Mouse (Mus musculus) v-Abl transformed pro-B cells (cell line): ENCODE data around the gene Cebpe.

ENCODE experiments used
- in situ Hi-C, 2 experiments: fragments of 400-800 bp; cut with MboI; formaldehyde crosslinking; loops; one replicate each; pipeline ENCODE4 v1.15.1; 2025; ENCODE audit not compliant: unreplicated experiment in 2 of 2

Gene Cebpe

DNA sequence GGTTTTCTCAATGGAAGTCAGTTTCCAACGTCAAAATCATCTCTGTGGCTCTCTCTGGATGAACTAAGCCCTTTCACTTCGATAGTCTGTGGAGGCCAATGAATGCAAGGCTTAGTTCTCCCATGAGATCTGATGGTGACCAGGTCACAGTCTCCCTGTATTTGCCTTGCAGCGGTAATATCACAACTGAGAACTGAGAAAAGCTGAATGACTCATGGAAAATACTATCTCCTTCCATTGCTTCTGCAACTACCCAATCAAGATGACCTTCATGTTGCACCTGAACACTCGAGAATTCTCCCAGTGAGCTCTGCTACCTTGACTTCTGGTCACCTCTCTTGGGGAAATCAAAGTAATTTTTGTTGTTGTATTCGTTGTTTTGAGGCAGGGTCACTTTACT, 15.6 kb upstream of the Cebpe start:
- in situ Hi-C loops, result no loop called here

DNA sequence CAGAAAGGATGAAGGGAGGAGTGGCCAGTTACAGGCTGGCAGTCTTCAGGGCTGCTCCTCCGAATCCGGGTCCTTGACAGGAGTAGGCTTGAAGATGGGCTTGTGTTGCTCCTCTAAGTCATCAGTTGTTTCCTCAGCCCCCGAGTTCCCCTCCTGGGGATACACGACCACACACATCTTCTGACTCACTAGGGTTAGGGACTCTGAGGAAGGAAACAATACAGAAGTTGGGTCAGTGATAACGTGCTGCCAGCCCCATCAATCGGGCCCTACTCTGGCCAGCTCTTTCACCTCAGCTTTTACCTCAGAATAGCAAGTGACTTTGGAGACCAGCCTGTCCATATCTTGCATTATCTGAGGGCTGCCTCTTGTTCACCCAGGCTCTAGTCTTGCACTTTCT, 12.1 kb upstream of the Cebpe start:
- in situ Hi-C loops, result loop anchor here in 1 of 2 experiments (25.0 kb wide), 1 partner anchor 662 kb away; no protein-coding TSS in a partner anchor

DNA sequence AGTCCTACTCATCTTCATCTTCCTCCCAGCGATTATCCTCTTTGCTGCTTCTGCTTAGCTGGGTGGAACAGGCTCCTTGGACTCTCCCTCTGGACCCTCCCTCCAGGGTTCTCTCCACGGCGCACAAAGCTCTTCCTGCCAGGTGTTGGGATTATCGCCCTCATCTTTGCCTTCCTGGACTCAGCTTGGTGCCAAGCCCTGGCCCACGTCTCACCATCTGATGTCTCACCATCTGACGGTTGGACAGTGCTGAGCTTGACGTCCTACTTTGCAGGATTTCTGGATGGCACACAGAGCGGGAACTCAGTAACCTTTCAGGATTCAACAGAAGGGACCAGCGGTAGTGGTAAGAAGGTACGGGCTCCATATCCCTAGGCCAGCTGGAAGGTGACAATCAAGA, 9.7 kb upstream of the Cebpe start:
- in situ Hi-C loops, result loop anchor here in 1 of 2 experiments (25.0 kb wide), 1 partner anchor 659 kb away; no protein-coding TSS in a partner anchor

DNA sequence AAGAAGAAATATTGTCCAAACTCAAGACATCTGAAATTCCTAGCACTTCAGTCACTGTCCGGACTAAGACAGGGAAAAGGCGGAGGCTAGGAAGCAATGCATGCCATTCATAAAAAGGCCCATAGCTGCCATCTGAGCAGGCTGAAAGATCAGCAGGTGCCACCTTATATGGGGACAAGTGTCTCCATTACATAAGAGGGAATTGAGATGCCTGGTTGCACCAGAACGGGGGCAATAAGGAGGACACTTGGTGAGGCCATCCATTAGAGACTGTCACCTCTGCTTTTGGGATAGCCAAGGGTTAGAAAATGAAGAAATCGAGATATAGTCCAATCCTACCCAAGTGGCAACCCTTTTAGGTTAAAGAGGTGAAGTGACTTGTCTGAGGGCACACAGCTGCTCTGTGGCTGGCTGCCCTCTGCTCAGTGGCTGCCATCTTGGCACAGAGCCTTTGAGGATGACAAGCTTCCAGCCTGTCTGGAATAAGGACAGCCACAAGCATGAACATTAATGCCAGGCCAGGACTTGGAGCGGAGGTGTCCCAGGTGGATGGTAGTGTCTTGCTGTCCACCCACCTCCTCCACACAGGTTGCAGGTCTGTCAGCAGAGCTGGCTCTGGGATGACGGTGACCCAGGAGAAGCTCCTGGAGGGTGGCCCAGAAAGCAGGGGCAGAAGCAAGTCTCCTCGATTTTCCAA, 8.8 kb upstream of the Cebpe start:
- in situ Hi-C loops, result loop anchor here in 1 of 2 experiments (25.0 kb wide), 1 partner anchor 659 kb away; no protein-coding TSS in a partner anchor

DNA sequence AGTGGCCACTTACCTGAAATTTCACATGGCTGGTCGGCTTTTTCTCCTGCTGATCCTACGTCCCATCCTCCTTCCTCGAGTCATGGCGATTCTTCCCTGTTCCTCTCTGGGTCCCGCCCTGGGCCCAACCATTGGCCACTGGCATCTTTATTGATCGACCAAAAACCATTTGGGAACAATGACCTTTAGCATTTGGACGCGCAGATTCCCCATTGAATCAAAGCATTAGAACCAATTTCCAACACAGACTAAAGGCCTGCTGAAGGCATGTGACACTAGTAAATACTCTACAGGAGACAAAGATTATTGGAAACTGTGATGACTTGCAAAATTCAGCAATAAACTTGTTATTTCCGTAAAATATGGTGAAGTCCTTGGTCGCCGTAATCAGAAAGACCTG, 8.1 kb upstream of the Cebpe start:
- in situ Hi-C loops, result loop anchor here in 1 of 2 experiments (25.0 kb wide), 1 partner anchor 658 kb away; no protein-coding TSS in a partner anchor

DNA sequence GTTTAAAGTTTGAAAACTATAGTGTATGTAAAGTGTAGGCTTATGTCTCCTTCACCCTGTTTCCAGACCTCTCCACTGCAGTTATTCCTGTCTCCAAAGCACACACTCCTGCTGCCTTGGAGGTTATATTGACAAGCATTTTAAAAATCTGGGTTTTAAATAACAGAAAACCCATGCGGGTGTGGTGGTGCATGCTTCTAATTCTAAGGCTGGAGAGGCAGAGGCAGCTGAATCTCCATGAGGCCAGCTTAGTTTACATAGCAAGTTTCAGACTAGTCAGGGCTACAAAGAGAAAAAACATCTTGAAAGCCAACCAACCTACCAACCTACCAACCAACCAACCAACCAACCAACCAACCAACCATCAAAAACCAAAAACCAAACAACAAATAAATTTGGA, 3.4 kb upstream of the Cebpe start:
- in situ Hi-C loops, result loop anchor here (5.0 to 25.0 kb wide), 6 partner anchors 67 to 653 kb away; partner anchors contain the start of genes Ngdn (in 1 of the 2), Slc7a8 (in 1 of the 2), Thtpa (in 1 of the 2) and Zfhx2 (in 1 of the 2)

DNA sequence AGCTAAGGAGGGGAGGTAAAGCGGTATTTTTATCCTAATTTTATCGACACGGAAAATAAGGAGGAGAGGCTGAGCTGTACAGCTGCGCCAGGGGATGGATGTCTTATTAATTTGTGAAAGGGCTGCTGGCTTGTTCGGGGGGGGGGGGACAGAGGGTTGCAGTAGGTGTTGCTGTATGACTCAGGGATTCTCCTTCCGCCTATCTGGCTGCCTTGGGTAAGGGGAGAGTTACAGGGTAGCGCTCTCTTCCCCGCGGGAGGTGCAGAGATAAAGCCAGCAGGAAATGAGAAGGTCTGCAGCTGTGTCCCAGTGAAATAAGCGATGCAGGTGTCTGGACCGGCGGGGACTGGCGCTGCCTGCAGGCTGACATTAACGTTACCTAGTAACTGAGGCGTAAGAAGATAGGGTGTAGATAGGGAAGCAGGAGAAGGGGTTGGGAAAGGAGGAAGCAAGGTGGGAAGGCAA, 2.7 kb upstream of the Cebpe start:
- in situ Hi-C loops, result loop anchor here (5.0 to 25.0 kb wide), 6 partner anchors 68 to 652 kb away; partner anchors contain the start of genes Ngdn (in 1 of the 2), Slc7a8 (in 1 of the 2), Thtpa (in 1 of the 2) and Zfhx2 (in 1 of the 2)

DNA sequence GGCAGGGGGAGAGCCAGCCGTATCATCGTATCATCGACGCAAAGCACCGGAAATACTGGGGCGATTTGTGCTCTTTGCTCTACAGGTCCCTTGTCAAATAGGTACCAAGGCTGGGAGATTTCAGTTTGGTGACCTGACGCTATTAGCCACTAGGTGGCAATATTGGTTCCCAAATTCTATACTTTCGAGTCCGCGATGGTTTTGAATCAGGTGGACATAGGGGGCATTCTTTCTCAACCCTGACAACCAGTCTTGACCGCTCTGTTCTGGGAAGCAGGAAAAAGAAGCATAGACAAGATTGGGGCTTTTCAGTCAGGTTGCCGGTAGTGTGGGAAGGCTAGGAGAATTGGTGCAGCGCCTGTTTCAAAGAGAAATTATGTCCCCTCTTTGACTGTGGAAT, 2.1 kb upstream of the Cebpe start:
- in situ Hi-C loops, result loop anchor here (10.0 to 25.0 kb wide), 4 partner anchors 141 to 652 kb away; partner anchors contain the start of genes Ngdn (in 1 of the 2), Thtpa (in 1 of the 2) and Zfhx2 (in 1 of the 2)

DNA sequence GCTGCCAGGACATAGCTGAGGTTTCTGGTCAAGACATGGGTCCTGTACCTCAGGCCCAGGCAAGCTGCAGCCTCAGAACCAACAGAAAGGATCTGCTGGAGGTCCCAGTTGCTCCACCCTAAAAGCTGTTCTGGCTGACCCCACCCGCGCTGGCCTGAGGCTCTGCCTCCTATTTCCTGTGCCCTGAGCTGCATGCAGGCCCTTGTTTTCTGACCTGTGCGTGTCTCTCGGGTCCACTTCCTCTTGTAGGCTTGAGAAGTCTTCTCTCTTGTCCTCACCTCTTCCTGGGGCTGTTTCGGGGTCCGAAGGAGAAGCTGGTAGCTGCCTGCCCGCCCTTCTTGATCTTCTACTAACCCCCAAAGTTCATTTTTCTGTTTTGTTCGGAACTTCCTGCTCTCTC, 887 bp upstream of the Cebpe start:
- in situ Hi-C loops, result loop anchor here (10.0 to 25.0 kb wide), 4 partner anchors 142 to 651 kb away; partner anchors contain the start of genes Ngdn (in 1 of the 2), Thtpa (in 1 of the 2) and Zfhx2 (in 1 of the 2)

DNA sequence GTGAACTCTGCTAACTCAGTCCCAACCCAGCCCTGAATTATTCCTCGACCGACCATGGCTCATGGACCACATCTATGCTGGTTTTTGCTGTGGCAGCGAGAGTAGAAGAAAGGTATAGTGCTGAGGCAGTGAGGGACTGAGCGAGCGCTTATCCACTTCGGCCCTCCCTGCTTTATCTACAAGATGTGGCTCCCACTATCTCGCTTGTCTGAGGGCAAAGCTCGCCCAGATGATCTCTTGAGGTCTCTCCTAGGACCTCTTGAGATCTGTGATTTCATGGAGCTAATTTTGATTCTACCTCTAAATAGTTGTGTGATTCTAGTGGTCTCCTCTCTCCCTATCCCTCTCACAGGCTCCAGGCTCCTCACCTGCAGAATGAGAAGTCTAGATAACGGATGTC, 2.9 kb downstream of the Cebpe start:
- in situ Hi-C loops, result loop anchor here (10.0 to 25.0 kb wide), 3 partner anchors 134 to 647 kb away; partner anchors contain the start of gene Ajuba (in 1 of the 2)

DNA sequence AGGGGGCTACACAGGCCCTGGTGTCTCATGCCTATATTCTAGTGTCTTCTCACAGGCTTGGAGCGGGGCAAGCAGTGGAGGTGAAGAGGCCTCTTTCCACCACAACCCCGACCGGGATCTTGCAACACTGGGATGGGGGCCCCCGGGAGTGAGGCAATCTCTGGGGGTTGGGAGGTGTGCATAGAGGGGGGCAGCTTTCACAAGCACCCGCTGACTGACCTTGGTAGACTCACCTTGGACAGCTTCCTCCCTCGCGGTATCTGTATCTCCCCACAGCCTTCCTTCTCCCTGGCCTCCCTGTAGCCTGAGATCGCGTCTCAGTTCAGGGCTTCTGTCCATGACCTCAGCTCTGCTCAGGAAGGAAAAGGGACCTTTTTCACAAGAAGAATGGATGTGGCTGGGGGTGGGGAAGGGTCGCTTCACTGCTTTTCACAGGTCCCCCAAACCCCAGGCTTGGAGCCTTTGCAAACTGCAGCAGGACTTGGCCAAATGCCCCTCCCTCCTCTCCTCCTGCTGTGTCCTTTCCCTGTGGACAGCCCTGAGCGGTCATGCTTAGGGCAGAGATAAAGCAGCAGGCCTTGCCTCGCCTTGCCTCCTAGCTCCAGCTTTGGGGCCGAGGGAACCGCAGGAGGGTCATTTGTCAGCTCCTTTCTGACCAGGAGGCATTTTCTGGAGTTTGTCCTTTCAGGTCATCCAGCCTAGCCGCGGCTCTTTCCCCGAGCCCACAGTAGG, 5.2 kb downstream of the Cebpe start:
- in situ Hi-C loops, result loop anchor here (10.0 to 25.0 kb wide), 3 partner anchors 132 to 644 kb away; partner anchors contain the start of gene Ajuba (in 1 of the 2)

DNA sequence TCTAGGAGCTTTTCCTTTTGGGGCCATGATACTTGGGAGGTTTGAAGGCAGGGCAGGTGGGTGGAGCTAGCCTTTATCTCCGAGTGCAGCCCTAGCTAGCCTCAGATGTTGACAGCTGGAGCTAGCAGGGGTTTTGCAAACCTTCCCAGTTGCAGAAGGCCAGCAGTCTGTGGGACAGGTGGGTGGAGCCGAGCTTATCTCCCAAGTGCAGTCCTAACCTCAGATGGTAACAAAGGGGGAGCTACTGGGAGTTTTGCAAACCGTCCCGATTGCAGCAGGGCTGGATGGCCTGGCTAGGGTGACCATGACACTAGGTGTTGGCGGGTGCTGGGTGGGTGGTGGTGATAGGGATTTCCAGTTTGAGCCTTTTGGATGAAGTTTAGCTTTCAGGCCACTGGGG, 6.1 kb downstream of the Cebpe start:
- in situ Hi-C loops, result loop anchor here (10.0 to 25.0 kb wide), 3 partner anchors 131 to 644 kb away; partner anchors contain the start of gene Ajuba (in 1 of the 2)

DNA sequence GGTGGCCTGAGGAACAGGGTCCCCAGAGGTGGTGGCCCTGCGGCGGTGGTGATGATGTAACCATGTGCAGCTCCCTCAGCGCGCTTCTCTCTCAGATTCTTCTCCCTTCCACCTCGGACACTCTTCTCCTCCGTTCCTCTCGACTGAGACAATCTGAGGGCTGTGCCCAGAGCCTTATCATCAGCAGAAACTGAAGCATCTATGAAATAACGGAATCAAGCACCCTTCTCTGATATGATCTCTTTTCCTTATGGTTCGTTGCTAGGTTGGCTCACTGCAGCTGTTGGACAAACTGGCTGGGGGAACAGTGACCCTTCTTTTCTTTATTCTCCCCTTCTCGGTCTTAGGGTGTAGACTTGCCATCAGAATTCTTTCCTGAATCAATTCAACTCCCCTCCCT, 8.8 kb downstream of the Cebpe start:
- in situ Hi-C loops, result loop anchor here (5.0 to 25.0 kb wide), 5 partner anchors 51 to 641 kb away; partner anchors contain the start of gene Ajuba (in 1 of the 2)

DNA sequence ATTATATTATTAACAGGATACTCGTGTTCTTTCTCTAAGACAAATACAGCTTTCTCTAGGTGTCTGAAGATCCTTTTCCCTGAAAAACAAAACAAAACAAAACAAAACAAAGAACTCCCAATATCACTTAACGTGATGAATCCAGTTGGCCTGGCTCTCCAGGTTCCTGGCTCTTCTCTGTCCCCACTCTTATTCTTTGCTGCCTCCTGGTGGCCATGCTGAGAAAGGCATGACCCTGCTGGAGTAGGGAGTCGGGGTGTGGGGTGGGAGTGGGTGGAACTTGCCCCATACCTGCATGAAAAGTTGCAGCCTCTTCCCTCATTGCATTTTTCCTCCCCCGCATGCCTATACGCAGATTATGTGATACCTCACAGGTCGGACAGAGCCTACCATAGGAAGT, 10.7 kb downstream of the Cebpe start:
- in situ Hi-C loops, result loop anchor here (5.0 to 25.0 kb wide), 5 partner anchors 49 to 639 kb away; partner anchors contain the start of gene Ajuba (in 1 of the 2)

DNA sequence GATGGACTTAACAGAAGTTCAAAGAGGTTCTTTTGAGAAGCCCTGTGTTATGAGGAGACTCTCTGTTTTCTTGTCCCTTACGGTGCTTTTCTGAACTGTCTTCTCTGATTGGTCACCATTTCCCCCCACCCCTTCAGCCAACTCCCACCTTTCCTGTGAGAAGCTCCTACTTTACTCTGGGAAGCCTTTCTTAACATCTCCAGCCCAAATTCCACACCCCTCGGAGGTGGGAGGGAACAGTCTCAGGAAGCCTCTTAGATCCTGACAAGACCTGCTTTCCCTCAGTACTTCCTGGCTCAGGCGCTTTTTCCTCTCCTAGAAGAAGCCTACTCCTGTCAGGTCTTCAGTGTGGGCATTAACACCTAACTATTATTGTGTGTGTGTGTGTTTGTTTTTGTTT, 12.4 kb downstream of the Cebpe start:
- in situ Hi-C loops, result no loop called here

DNA sequence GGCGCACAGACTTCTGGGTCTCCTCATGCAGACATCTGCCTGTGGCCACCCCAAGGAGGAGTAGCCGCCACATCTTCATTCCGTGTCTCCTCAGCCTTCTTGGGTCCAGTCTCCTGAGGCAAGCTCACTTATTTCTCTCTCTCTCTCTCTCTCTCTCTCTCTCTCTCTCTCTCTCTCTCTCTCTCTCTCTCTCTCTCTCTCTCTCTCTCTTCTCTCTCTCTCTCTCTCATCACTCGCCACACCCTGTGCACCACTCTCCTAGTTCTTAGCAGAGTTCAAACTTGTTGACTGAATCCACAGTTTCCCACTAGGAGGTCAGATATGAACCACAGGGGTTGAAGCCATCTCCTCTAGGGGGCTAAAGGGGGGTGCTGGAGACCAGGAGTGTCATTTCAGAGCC, 13.2 kb downstream of the Cebpe start, which contains the start of gene Gm29776:
TSS of gene Gm29776 (minus strand) at position 101 of the 400 bp plus-strand sequence.
- in situ Hi-C loops, result no loop called here

DNA sequence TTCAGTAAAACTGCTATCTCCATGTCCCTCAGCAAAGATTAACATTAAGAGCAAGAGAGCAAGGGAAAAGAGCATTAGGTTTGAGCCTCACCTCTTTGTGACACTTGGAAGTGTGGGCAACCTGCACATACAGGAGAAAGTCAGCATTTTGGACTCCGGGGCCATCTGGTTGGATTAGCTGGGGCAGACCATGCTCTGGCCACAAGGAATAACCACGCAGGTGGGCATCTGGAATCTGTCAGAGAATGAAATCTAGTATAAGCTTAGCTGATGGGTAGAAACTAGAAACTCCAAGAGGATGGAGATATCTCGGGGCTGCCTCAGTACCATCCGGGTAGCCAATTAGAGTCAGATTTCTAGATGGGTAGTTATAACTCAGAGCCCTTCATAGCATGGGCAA, 15.2 kb downstream of the Cebpe start:
- in situ Hi-C loops, result no loop called here

DNA sequence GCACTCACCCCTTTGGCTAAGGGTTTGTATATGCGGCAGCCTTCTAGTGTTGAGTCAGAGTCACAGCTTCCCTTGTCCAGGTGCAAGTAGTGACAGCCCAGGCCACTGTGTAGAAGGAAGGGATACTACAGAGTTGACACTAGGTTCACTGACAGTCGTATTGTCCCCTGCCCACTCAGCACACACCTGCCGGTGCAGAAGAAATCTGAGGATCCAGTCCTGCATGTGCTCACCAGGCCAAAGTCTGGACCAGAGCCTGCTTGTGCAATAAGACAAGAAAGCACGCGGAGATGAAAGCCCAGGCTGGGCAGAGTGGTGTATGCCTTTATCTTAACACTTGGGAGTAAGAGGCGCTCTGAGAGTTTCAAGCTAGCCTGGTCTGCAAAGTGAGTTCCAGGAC, 16.9 kb downstream of the Cebpe start:
- in situ Hi-C loops, result no loop called here

DNA sequence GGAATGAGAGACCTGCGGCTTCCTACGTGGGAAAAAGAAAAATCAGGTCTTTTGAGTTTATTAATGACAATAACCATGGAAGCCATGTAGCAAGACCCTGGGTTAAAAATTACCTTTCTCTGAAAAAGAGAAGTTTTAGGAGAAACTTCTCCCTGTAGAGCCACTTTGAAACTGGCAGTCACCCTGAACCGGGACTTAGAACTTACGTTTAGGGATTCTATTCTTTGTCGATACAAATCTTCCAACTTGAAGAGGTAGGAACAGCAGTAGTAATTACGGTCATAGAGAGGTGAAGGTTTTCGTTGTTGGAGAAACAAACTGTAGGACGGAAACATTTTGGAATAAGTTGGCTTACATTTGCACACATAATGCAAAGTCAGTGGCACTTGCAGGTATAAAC, 24.7 kb downstream of the Cebpe start:
- in situ Hi-C loops, result no loop called here

DNA sequence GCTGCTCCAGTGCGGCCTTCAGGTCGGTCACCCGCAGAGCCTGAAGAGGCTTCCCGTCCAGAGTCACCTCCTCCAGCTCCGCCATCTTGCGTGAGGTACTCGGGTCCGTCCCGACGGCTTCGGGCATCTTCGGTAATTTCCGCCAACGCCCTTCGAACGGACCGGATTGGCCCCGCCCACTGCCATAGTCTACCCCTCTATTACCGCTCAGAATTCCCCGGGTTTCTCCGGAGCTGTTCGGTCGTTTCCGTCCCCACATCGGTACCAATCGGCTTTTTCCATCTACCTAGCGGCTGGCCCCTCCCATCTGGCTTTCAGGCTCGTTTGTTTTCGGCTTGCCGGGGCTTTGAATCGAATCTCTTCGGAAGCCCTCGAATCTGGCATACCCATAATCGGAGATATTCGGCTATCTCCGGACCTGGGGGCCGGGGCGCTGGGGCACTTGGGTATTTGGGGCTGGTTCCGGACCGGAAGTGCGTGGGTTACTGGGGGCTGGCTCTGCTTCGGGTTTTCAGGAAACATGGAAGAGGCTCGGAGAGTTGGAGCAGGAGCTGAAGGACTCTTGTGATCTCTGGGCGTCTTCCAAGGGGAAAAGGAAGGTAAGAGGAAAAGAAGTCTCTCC, 25.3 kb downstream of the Cebpe start, which contains the start of gene Acin1:
TSS of gene Acin1 (minus strand) at position 410 of the 622 bp plus-strand sequence.
- in situ Hi-C loops, result no loop called here
